Mouse (Mus musculus) intestine, embryonic 14.5 days (tissue): ENCODE data around the gene Dag1. TPM values are rescaled to one million over a fixed set of nuclear protein-coding genes. Genes with fewer than 3 reads are reported as not detected.
"Not testable (repeated sequence)": the region's sequence is repeated elsewhere in the genome, so short reads cannot be mapped to it uniquely, and the experiment has no call there.

Experiments used
- ATAC-seq: fragments of 200-750 bp; cut with Nextera tagmentation; replicated peaks from 2 replicates; pipeline ENCODE4 v1.8.0; 2017; ENCODE audit warnings: low read depth, moderate number of reproducible peaks, moderate TSS enrichment, moderate library complexity; ENCODE audit not compliant: low FRiP score, low TSS enrichment
- DNase-seq: peaks from one replicate; pipeline ENCODE4 v3.0.0-alpha.2; 2018; ENCODE audit warnings: low spot score
- H3K27ac ChIP-seq: fragments of 300-500 bp; sonication (generic); 2 replicates; pipeline ENCODE4 v1.5.1; 2014; ENCODE audit warnings: low read depth, mild to moderate bottlenecking, control low read depth
- H3K27me3 ChIP-seq: fragments of 300-500 bp; sonication (generic); replicated peaks from 2 replicates; pipeline ENCODE4 v1.6.1; 2014; ENCODE audit warnings: low read length, control low read depth; ENCODE audit not compliant: control insufficient read depth, insufficient read depth
- H3K36me3 ChIP-seq: fragments of 300-500 bp; sonication (generic); 2 replicates; pipeline ENCODE4 v1.6.1; 2014; ENCODE audit warnings: low read length, control low read depth; ENCODE audit not compliant: control insufficient read depth, insufficient read depth
- H3K4me1 ChIP-seq: fragments of 300-500 bp; sonication (generic); replicated peaks from 2 replicates; pipeline ENCODE4 v1.6.1; 2014; ENCODE audit warnings: low read length, control low read depth, mixed read lengths; ENCODE audit not compliant: control insufficient read depth, insufficient read depth
- H3K4me2 ChIP-seq: fragments of 300-500 bp; sonication (generic); 2 replicates; pipeline ENCODE4 v1.6.1; 2014; ENCODE audit warnings: low read length
- H3K4me3 ChIP-seq: fragments of 300-500 bp; sonication (generic); 2 replicates; pipeline ENCODE4 v1.5.1; 2014; ENCODE audit warnings: low read depth, low read length, control low read depth, mixed read lengths
- H3K9ac ChIP-seq: fragments of 300-500 bp; sonication (generic); 2 replicates; pipeline ENCODE4 v1.6.1; 2014; ENCODE audit warnings: mild to moderate bottlenecking, low read length
- H3K9me3 ChIP-seq: fragments of 300-500 bp; sonication (generic); 2 replicates; pipeline ENCODE4 v1.6.1; 2016; ENCODE audit warnings: low read length, control low read depth; ENCODE audit not compliant: control insufficient read depth
- WGBS: fragments of 180-500 bp; shearing (Covaris S2); extraction: QIAGEN DNeasy Blood & Tissue Kit; methylation state at CpG from one replicate; pipeline ENCODE4 v1.1.7; 2014; 5-methylcytosine and 5-hydroxymethylcytosine counted together
- polyA plus RNA-seq: library from polyadenylated mRNA; unstranded; fragments of >200 nt; fragmentation: Nextera tagmentation; extraction: Ambion mirVana; gene quantifications from 2 replicates; pipeline ENCODE4 v1.2.1, GENCODE M21; 2014

Dag1 gene
- polyA plus RNA-seq, 1 experiment from 2014 or later = 75.6 TPM

GRCm38 (mm10) chr9:108278697-108279450 lies 15.1 kb upstream of the Dag1 start:
- Histone ChIP-seq H3K4me1 (no peaks in the 10 kb centered on the region), H3K36me3 (no peaks in the 10 kb centered on the region), H3K4me3 (no peak overlapping the region), H3K27me3 (no peaks in the 10 kb centered on the region), H3K9me3 (no peaks in the 10 kb centered on the region), H3K4me2 (no peak overlapping the region), H3K27ac (no peak overlapping the region), H3K9ac (no peak overlapping the region)
- DNase-seq = no peak
- 69% methylated on average over 10 of the region's 10 CpGs for WGBS
- ATAC-seq = no peak

GRCm38 (mm10) chr9:108275331-108275659 lies 11.5 kb upstream of the Dag1 start:
- ATAC-seq (no peak), DNase-seq (no peak)
- H3K9me3 ChIP-seq = no peaks in the 10 kb centered on the region
- H3K4me3 ChIP-seq = no peak overlapping the region
- no peaks in the 10 kb centered on the region for H3K27me3 ChIP-seq
- H3K4me1 ChIP-seq = 0 out of 2 replicates have a peak, but pooled peaks cover 10% of the 10 kb centered on the region
- H3K4me2 ChIP-seq = no peak overlapping the region
- H3K9ac ChIP-seq = no peak overlapping the region
- WGBS = 53% methylated on average over 6 of the region's 6 CpGs
- no peaks in the 10 kb centered on the region for H3K36me3 ChIP-seq
- H3K27ac ChIP-seq = no peak overlapping the region

GRCm38 (mm10) chr9:108274476-108275330 lies 10.9 kb upstream of the Dag1 start:
- Histone ChIP-seq H3K27me3 (no peaks in the 10 kb centered on the region), H3K9ac (no peak overlapping the region), H3K9me3 (no peaks in the 10 kb centered on the region), H3K4me3 (no peak overlapping the region), H3K36me3 (no peaks in the 10 kb centered on the region), H3K27ac (no peak overlapping the region), H3K4me1 (0 out of 2 replicates have a peak, but pooled peaks cover 10% of the 10 kb centered on the region), H3K4me2 (no peak overlapping the region)
- WGBS = 75% methylated on average over 5 of the region's 5 CpGs
- no peak for DNase-seq
- ATAC-seq = no peak

- no peak overlapping the region for H3K4me3 ChIP-seq
- H3K27me3 ChIP-seq = no peaks in the 10 kb centered on the region
- H3K36me3 ChIP-seq = no peaks in the 10 kb centered on the region
- no peak overlapping the region for H3K9ac ChIP-seq
- DNase-seq (no peak), ATAC-seq (no peak)
- H3K4me1 ChIP-seq = 0 out of 2 replicates have a peak, but pooled peaks cover 10% of the 10 kb centered on the region
- 74% methylated on average over 4 of the region's 4 CpGs for WGBS
- H3K27ac ChIP-seq = no peak overlapping the region
- no peaks in the 10 kb centered on the region for H3K9me3 ChIP-seq
- no peak overlapping the region for H3K4me2 ChIP-seq
Observed at GRCm38 (mm10) chr9:108273485-108273884, 9.7 kb upstream of the Dag1 start.

GRCm38 (mm10) chr9:108272691-108273090 lies 8.9 kb upstream of the Dag1 start:
- DNase-seq (no peak), ATAC-seq (no peak)
- Histone ChIP-seq H3K27me3 (no peaks in the 10 kb centered on the region), H3K9me3 (no peaks in the 10 kb centered on the region), H3K27ac (0 out of 2 replicates have a peak overlapping the region, but pooled peaks have one; percentile 27), H3K4me2 (no peak overlapping the region), H3K4me1 (0 out of 2 replicates have a peak, but pooled peaks cover 10% of the 10 kb centered on the region), H3K36me3 (no peaks in the 10 kb centered on the region), H3K4me3 (no peak overlapping the region), H3K9ac (no peak overlapping the region)
- WGBS = 41% methylated on average over 5 of the region's 5 CpGs

GRCm38 (mm10) chr9:108271941-108272340 lies 8.2 kb upstream of the Dag1 start:
- Histone ChIP-seq H3K9me3 (no peaks in the 10 kb centered on the region), H3K4me2 (no peak overlapping the region), H3K4me1 (0 out of 2 replicates have a peak, but pooled peaks cover 10% of the 10 kb centered on the region), H3K9ac (no peak overlapping the region), H3K27me3 (no peaks in the 10 kb centered on the region), H3K4me3 (no peak overlapping the region), H3K36me3 (no peaks in the 10 kb centered on the region), H3K27ac (no peak overlapping the region)
- no peak for ATAC-seq
- no peak for DNase-seq
- WGBS = 17% methylated on average over 2 of the region's 2 CpGs

GRCm38 (mm10) chr9:108268701-108269100 lies 4.9 kb upstream of the Dag1 start:
- not testable (repeated sequence) for H3K27ac ChIP-seq
- 76% methylated on average over 6 of the region's 7 CpGs for WGBS

GRCm38 (mm10) chr9:108267691-108268090 lies 3.9 kb upstream of the Dag1 start:
- Histone ChIP-seq H3K4me2 (no peak overlapping the region), H3K9me3 (no peaks in the 10 kb centered on the region), H3K4me1 (peaks cover 20% of the 10 kb centered on the region), H3K36me3 (no peaks in the 10 kb centered on the region), H3K4me3 (no peak overlapping the region), H3K9ac (no peak overlapping the region), H3K27ac (no peak overlapping the region), H3K27me3 (no peaks in the 10 kb centered on the region)
- WGBS = 74% methylated on average over 7 of the region's 7 CpGs
- DNase-seq (no peak), ATAC-seq (no peak)

More at GRCm38 (mm10) chr9:108268701-108269100, 4.9 kb upstream of the Dag1 start:
- not testable (repeated sequence) for H3K9ac ChIP-seq, H3K27me3 ChIP-seq, H3K9me3 ChIP-seq, ATAC-seq, H3K4me3 ChIP-seq, H3K36me3 ChIP-seq, DNase-seq, H3K4me2 ChIP-seq
- H3K4me1 ChIP-seq = peaks cover 19% of the 10 kb centered on the region
